Mouse (Mus musculus): ENCODE data around the gene Man2b1. TPM values are rescaled to one million over a fixed set of nuclear protein-coding genes. Genes with fewer than 3 reads are reported as not detected.
A peak's percentile ranks its signal among the peaks of the same experiment; 100 is the strongest.
"Not testable (repeated sequence)": the region's sequence is repeated elsewhere in the genome, so short reads cannot be mapped to it uniquely, and the experiment has no call there.

The Man2b1 gene
- polyA plus RNA-seq, 1 experiment = 45.5 TPM

DNA sequence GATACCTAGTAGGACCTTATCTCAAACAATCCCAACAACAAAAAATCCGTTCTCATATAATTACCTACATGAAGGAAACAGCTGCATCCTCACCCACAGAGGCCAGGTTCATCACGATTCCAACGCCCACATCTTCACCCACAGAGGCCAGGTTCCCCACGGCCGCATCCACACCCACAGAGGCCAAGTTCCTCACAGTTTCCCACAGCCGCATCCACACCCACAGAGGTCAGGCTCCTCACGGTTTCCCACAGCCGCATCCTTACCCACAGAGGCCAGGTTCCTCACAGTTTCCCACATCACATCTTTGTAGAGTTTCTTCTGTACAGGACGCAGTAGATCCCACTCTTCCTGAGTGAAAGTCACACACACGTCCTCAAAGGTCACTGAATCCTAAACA is 30.2 kb downstream of the Man2b1 start:
- TF ChIP-seq POLR2A (IDR thresholded peaks at IDR 0.05; ENCODE audit: low read depth, low read length) (no peak), CTCF (IDR thresholded peaks at IDR 0.05; ENCODE audit: borderline replicate concordance, insufficient read depth, low read length) (no peak)
- no peak overlapping the region for H3K27ac ChIP-seq (ENCODE audit: insufficient read depth, low read length)
- no peak overlapping the region for H3K4me3 ChIP-seq (ENCODE audit: insufficient read depth, low read length)
- H3K4me1 ChIP-seq (ENCODE audit: control insufficient read depth, insufficient read depth, low read length) = no peaks in the 10 kb centered on the region

DNA sequence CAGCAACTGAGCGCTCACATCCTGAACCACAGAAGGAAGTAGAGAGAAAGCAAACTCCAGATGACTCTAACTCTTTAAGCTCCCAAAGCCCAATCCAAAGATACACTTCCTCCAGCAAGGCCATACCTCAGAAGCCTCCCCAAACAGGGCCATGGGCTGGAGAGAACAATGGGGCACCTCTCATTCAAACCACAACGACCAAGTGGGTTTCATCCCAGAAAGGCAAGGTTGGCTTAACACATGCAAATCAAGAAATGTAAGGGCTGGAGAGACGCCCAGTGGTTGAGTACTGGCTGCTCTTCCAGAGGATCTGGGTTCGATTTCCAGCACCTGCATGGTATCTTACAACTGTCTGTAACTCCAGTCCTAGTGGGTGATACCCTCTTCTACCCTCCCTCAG is 32.4 kb downstream of the Man2b1 start:
- no peak overlapping the region for H3K4me3 ChIP-seq (ENCODE audit: insufficient read depth, low read length)
- TF ChIP-seq POLR2A (IDR thresholded peaks at IDR 0.05; ENCODE audit: low read depth, low read length) = no peak
- TF ChIP-seq CTCF (IDR thresholded peaks at IDR 0.05; ENCODE audit: borderline replicate concordance, insufficient read depth, low read length) = no peak
- H3K4me1 ChIP-seq (ENCODE audit: control insufficient read depth, insufficient read depth, low read length) = no peaks in the 10 kb centered on the region
- no peak overlapping the region for H3K27ac ChIP-seq (ENCODE audit: insufficient read depth, low read length)

DNA sequence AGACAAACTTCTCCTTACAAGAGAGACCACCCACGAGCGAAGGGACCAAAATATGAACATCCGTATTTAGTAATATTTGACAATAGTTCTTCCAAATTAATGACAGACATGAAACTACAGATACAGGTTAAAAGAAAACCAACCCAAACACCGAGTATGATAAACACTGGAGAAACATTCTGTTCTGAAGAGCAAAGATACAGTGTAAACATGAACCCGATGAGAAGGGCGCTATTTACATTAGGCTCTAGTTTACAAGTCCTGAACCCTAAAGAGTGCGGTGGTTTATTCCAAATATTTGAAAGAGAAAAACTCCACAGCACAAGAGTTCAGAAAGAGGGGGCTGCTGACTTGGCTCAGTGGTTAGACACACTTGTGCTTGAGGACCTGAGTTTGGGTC is 33.9 kb downstream of the Man2b1 start:
- Histone ChIP-seq H3K4me1 (ENCODE audit: control insufficient read depth, insufficient read depth, low read length) (no peaks in the 10 kb centered on the region), H3K4me3 (ENCODE audit: insufficient read depth, low read length) (no peak overlapping the region), H3K27ac (ENCODE audit: insufficient read depth, low read length) (no peak overlapping the region)
- no peak for TF ChIP-seq POLR2A (IDR thresholded peaks at IDR 0.05; ENCODE audit: low read depth, low read length)
- TF ChIP-seq CTCF (IDR thresholded peaks at IDR 0.05; ENCODE audit: borderline replicate concordance, insufficient read depth, low read length) = no peak

DNA sequence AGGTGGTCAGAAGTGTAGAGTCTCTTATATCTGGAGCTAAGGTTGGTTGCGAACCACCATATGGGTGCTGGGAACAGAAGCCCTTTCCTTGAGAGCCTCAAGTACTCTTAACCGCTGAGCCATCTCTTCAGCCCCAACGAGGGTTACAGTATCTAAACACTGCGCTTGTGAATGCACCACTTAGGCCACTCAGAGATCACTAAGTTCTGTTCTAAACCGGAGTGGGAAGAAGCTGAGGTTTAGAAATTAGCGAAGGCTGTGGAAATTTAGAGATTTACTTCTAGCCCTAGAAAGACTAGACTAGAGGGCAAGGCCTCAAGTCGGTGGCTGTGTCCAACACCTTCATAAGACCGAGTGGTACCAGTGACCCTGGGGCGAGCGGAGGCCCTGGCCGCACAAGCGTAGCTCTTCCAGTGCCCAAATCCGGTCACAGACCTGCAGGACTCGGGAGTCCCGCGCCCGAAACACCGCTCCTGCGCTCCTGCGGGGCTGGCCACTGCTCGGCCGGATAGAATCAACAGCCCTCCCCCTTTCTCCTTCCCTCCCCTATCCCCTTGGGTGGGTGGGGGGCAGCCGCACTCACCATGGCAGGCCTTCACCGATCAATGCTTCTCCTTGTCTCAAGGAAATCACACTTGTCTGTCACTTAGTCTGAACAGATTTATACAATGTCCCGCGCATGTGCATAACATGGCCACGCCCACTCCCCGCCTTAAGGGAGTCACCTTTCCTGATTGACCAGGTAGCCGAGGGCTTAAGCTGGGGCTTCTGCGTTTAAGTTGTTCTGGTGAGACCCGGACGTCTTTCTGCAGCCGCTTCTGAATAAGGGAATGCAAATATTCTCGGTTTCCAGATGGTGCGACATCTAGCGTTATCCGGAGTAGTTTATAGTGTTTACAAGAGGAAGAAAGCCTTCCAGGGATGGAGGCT is 36.2 kb downstream of the Man2b1 start:
- peak overlapping the region; percentile 61 for H3K4me3 ChIP-seq (ENCODE audit: insufficient read depth, low read length)
- TF ChIP-seq CTCF (IDR thresholded peaks at IDR 0.05; ENCODE audit: borderline replicate concordance, insufficient read depth, low read length) = no peak
- TF ChIP-seq POLR2A (IDR thresholded peaks at IDR 0.05; ENCODE audit: low read depth, low read length) = peak; percentile 71; the same call in 1 of the 2 replicates
- no peaks in the 10 kb centered on the region for H3K4me1 ChIP-seq (ENCODE audit: control insufficient read depth, insufficient read depth, low read length)
- no peak overlapping the region for H3K27ac ChIP-seq (ENCODE audit: insufficient read depth, low read length)

DNA sequence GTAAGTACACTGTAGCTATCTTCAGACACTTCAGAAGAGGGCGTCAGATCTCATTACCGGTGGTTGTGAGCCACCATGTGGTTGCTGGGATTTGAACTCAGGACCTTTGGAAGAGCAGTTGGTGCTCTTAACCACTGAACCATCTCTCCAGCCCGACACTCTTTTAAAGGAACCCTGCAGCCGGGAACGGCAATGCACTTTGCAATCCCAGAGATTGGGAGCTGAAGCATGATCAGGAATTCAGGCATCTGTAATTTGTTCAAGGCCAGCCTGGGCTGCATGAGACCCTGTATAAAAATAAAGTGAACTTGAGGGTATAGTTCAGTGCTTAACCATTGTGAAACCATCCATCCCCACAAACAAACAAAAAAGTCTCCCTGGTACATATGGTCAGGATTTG is 37.2 kb downstream of the Man2b1 start:
- not testable (repeated sequence) for H3K27ac ChIP-seq (ENCODE audit: insufficient read depth, low read length); H3K4me1 ChIP-seq (ENCODE audit: control insufficient read depth, insufficient read depth, low read length); H3K4me3 ChIP-seq (ENCODE audit: insufficient read depth, low read length)

DNA sequence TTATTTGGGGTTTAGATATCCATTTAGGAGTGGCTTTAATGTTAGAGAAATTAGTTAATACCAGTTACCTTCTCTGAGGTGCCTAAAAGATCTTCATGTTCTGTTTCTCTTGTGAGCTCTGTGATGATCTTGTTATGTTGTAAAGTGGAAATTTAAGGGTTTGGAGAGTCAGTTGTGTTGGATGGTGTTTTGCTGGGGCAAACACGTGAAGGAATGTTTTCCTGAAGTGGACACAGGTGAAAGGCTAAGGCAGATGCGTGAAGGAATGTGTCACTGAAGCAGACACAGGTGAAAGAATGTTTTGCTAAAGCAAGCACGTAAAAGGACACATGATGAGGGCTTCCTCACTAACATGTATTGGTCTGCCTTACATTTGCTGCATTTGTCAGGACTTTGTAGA is 39.9 kb downstream of the Man2b1 start, which contains the start of gene Zfp791:
Gene Zfp791, minus strand, starts transcription at position 101 of the 400 bp plus-strand sequence.
- TF ChIP-seq CTCF (IDR thresholded peaks at IDR 0.05; ENCODE audit: borderline replicate concordance, insufficient read depth, low read length) (no peak), POLR2A (IDR thresholded peaks at IDR 0.05; ENCODE audit: low read depth, low read length) (no peak)
- Histone ChIP-seq H3K4me3 (ENCODE audit: insufficient read depth, low read length) (no peak within 1 kb of the TSS), H3K27ac (ENCODE audit: insufficient read depth, low read length) (no peak within 1 kb of the TSS), H3K4me1 (ENCODE audit: control insufficient read depth, insufficient read depth, low read length) (no peaks in the 10 kb centered on the region)

DNA sequence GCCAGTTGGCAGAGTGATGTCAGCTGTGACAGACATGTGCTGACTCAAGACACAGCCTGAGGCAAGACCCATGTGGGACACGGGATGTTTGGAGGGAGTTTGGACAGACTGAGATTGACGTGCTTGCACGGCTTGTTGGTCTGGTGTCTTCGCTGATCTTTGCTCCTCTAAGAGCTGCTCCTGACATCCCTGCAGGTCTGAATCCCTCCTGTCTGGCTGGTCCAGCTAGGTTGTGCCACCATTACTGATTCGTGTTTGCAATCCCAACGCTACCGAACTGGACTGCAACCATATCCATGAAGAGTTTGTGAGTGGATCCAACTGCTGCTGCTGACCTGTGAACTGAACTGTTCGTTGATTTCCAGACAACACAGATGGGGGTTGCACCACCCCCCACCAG is 40.6 kb downstream of the Man2b1 start:
- H3K27ac ChIP-seq (ENCODE audit: insufficient read depth, low read length) = no peak overlapping the region
- TF ChIP-seq POLR2A (IDR thresholded peaks at IDR 0.05; ENCODE audit: low read depth, low read length) = no peak
- no peak for TF ChIP-seq CTCF (IDR thresholded peaks at IDR 0.05; ENCODE audit: borderline replicate concordance, insufficient read depth, low read length)
- H3K4me1 ChIP-seq (ENCODE audit: control insufficient read depth, insufficient read depth, low read length) = no peaks in the 10 kb centered on the region
- no peak overlapping the region for H3K4me3 ChIP-seq (ENCODE audit: insufficient read depth, low read length)

DNA sequence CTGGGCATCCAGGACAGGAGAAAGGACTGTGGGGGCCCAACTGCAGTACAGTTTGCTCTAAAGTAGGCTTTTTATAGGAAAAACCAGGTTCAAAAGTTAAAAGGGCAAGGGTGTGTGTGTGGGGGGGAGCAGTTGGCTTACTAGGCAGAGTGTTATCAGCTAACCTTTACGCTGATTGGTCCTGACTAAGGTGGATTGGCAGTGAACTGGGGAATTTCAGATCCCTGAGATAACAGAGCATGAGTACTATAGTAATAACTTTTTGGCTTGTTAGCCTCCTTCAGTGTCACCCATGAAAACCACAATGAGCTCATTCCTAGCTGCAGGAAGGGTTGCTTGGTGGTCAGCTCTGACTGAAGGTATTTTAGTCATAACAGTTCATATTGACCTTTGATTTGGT is 49.3 kb downstream of the Man2b1 start:
- TF ChIP-seq CTCF (IDR thresholded peaks at IDR 0.05; ENCODE audit: borderline replicate concordance, insufficient read depth, low read length) = no peak
- TF ChIP-seq POLR2A (IDR thresholded peaks at IDR 0.05; ENCODE audit: low read depth, low read length) = no peak
- H3K4me1 ChIP-seq (ENCODE audit: control insufficient read depth, insufficient read depth, low read length) = no peaks in the 10 kb centered on the region
- H3K4me3 ChIP-seq (ENCODE audit: insufficient read depth, low read length) = no peak overlapping the region
- no peak overlapping the region for H3K27ac ChIP-seq (ENCODE audit: insufficient read depth, low read length)

DNA sequence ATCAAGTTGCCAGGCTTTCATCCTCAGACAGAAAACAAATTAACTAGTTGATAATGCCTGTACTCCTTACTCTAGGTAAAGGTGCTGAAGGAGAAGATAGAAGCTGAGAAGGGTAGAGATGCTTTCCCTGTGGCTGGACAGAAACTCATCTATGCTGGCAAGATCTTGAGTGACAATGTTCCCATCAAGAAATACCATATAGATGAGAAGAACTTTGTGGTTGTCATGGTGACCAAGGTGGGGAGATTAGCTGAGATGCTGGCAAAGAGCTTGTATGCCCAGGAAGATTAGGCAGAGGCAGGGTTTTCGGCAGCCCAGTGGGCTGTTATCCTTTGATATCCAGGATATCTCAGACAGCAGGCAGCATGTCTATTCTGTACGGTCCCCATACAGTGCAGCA is 52.6 kb downstream of the Man2b1 start:
- H3K4me3 ChIP-seq (ENCODE audit: insufficient read depth, low read length) = not testable (repeated sequence)

DNA sequence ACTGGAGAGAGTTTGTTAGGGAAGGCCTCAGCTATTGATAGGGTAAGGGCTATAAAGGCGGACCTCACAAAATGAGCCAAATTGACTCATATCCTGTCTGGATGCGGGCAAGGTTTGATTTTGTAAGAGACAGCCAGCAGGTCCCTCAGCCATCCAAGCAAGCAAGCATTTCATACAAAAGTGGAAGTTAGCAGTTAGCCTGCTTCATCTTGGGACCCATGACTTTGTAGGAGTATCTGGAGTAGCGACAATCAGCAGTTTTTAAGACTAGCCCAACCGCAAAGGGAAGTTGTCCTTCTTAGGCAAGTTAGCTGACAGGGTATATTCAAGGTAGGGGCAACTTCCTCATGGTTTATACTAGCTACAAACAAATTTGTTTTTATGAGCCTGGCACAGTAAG is 59.4 kb downstream of the Man2b1 start:
- TF ChIP-seq CTCF (IDR thresholded peaks at IDR 0.05; ENCODE audit: borderline replicate concordance, insufficient read depth, low read length) (no peak), POLR2A (IDR thresholded peaks at IDR 0.05; ENCODE audit: low read depth, low read length) (no peak)
- Histone ChIP-seq H3K4me1 (ENCODE audit: control insufficient read depth, insufficient read depth, low read length) (no peaks in the 10 kb centered on the region), H3K27ac (ENCODE audit: insufficient read depth, low read length) (no peak overlapping the region), H3K4me3 (ENCODE audit: insufficient read depth, low read length) (no peak overlapping the region)

More for the DNA sequence above, 52.6 kb downstream of the Man2b1 start:
- not testable (repeated sequence) for H3K27ac ChIP-seq (ENCODE audit: insufficient read depth, low read length); H3K4me1 ChIP-seq (ENCODE audit: control insufficient read depth, insufficient read depth, low read length)

Other genes with a start within 250 kb of the Man2b1 start
- 57.6 and 61.7 TPM in 2 replicates for gene Rad23a, start 242.6 kb upstream of the Man2b1 start, polyA plus RNA-seq (2011; ENCODE audit: insufficient read length, low read depth, missing spikeins)
- gene Calr, start 236.3 kb upstream of the Man2b1 start, polyA plus RNA-seq (2011; ENCODE audit: insufficient read length, low read depth, missing spikeins) = 1,122 and 1,201 TPM in 2 replicates
- gene Farsa, start 226.3 kb upstream of the Man2b1 start, polyA plus RNA-seq (2011; ENCODE audit: insufficient read length, low read depth, missing spikeins) = 41.0 and 43.5 TPM in 2 replicates
- gene Syce2, start 211.2 kb upstream of the Man2b1 start, polyA plus RNA-seq (2011; ENCODE audit: insufficient read length, low read depth, missing spikeins) = 8.7 and 18.9 TPM in 2 replicates
- 18.6 and 23.5 TPM in 2 replicates for gene Gcdh, start 189.3 kb upstream of the Man2b1 start, polyA plus RNA-seq (2011; ENCODE audit: insufficient read length, low read depth, missing spikeins)
- not detected in 2 replicates for gene Klf1, start 181.3 kb upstream of the Man2b1 start, polyA plus RNA-seq (2011; ENCODE audit: insufficient read length, low read depth, missing spikeins)
- gene Dnase2a, start 174.7 kb upstream of the Man2b1 start, polyA plus RNA-seq (2011; ENCODE audit: insufficient read length, low read depth, missing spikeins) = 17.2 and 19.7 TPM in 2 replicates
- gene Mast1, start 145.9 kb upstream of the Man2b1 start, polyA plus RNA-seq (2011; ENCODE audit: insufficient read length, low read depth, missing spikeins) = not detected in 2 replicates
- not detected in 2 replicates for gene Rtbdn, start 136.3 kb upstream of the Man2b1 start, polyA plus RNA-seq (2011; ENCODE audit: insufficient read length, low read depth, missing spikeins)
- not detected in 2 replicates for gene Gm49661, start 113.8 kb upstream of the Man2b1 start, polyA plus RNA-seq (2011; ENCODE audit: insufficient read length, low read depth, missing spikeins)
- gene Prdx2, start 113.7 kb upstream of the Man2b1 start, polyA plus RNA-seq (2011; ENCODE audit: insufficient read length, low read depth, missing spikeins) = 244 and 312 TPM in 2 replicates
- gene Rnaseh2a, start 113.5 kb upstream of the Man2b1 start, polyA plus RNA-seq (2011; ENCODE audit: insufficient read length, low read depth, missing spikeins) = 27.9 and 30.7 TPM in 2 replicates
- gene Junb, start 104.6 kb upstream of the Man2b1 start, polyA plus RNA-seq (2011; ENCODE audit: insufficient read length, low read depth, missing spikeins) = 35.0 and 42.0 TPM in 2 replicates
- 7.9 and 8.1 TPM in 2 replicates for gene Hook2, start 92.7 kb upstream of the Man2b1 start, polyA plus RNA-seq (2011; ENCODE audit: insufficient read length, low read depth, missing spikeins)
- gene Best2, start 68.7 kb upstream of the Man2b1 start, polyA plus RNA-seq (2011; ENCODE audit: insufficient read length, low read depth, missing spikeins) = not detected in 2 replicates
- gene Asna1, start 58.0 kb upstream of the Man2b1 start, polyA plus RNA-seq (2011; ENCODE audit: insufficient read length, low read depth, missing spikeins) = 71.1 and 73.2 TPM in 2 replicates
- gene Trir, start 56.4 kb upstream of the Man2b1 start, polyA plus RNA-seq (2011; ENCODE audit: insufficient read length, low read depth, missing spikeins) = 108 and 117 TPM in 2 replicates
- gene Tnpo2, start 46.4 kb upstream of the Man2b1 start, polyA plus RNA-seq (2011; ENCODE audit: insufficient read length, low read depth, missing spikeins) = 106 and 120 TPM in 2 replicates
- gene Fbxw9, start 23.2 kb upstream of the Man2b1 start, polyA plus RNA-seq (2011; ENCODE audit: insufficient read length, low read depth, missing spikeins) = 28.8 TPM in 2 replicates
- not detected in 2 replicates for gene Gm5741, start 15.3 kb upstream of the Man2b1 start, polyA plus RNA-seq (2011; ENCODE audit: insufficient read length, low read depth, missing spikeins)
- gene Dhps, start 11.5 kb upstream of the Man2b1 start, polyA plus RNA-seq (2011; ENCODE audit: insufficient read length, low read depth, missing spikeins) = 36.1 and 36.7 TPM in 2 replicates
- gene Wdr83os, start 2.5 kb upstream of the Man2b1 start, polyA plus RNA-seq (2011; ENCODE audit: insufficient read length, low read depth, missing spikeins) = 133 and 144 TPM in 2 replicates
- 19.5 and 22.2 TPM in 2 replicates for gene Wdr83, start 2.0 kb upstream of the Man2b1 start, polyA plus RNA-seq (2011; ENCODE audit: insufficient read length, low read depth, missing spikeins)
- 1.1 and 1.7 TPM in 2 replicates for gene Zfp791, start 39.8 kb downstream of the Man2b1 start, polyA plus RNA-seq (2011; ENCODE audit: insufficient read length, low read depth, missing spikeins)
- gene Cks1brt, start 68.7 kb downstream of the Man2b1 start, polyA plus RNA-seq (2011; ENCODE audit: insufficient read length, low read depth, missing spikeins) = not detected in 2 replicates
- gene Olfr371, start 142.7 kb downstream of the Man2b1 start, polyA plus RNA-seq (2011; ENCODE audit: insufficient read length, low read depth, missing spikeins) = not detected in 2 replicates
- gene Orc6, start 216.4 kb downstream of the Man2b1 start, polyA plus RNA-seq (2011; ENCODE audit: insufficient read length, low read depth, missing spikeins) = 42.9 and 49.2 TPM in 2 replicates
- gene Vps35, start 216.5 kb downstream of the Man2b1 start, polyA plus RNA-seq (2011; ENCODE audit: insufficient read length, low read depth, missing spikeins) = 151 and 153 TPM in 2 replicates

Measured in embryonic fibroblast, embryonic 13.5 days (primary cell).